Mouse (Mus musculus) Patski (cell line): Measurements from ENCODE around the gene Srrm4. TPM values are rescaled to one million over a fixed set of nuclear protein-coding genes. Genes with fewer than 3 reads are reported as not detected.

Experiments
- ATAC-seq: fragments of 100-300 bp; one replicate; pipeline ENCODE4 v1.8.0; 2021
- CTCF ChIA-PET: fragments of 350-600 bp; sonication (Branson Sonifier 250); formaldehyde crosslinking; loops from one replicate; lab custom pipeline; 2022; ENCODE audit warnings: inconsistent platforms; lab: Charles Lee
- POLR2A ChIA-PET: fragments of 350-600 bp; sonication (Branson Sonifier 250); formaldehyde crosslinking; loops from one replicate; lab custom pipeline; 2022; ENCODE audit warnings: antibody characterized with exemption, inconsistent platforms; lab: Charles Lee
- DNase-seq: peaks from one replicate; pipeline ENCODE4 v3.0.0-alpha.2; 2011; ENCODE audit warnings: low read depth, low spot score
- H3K27me3 ChIP-seq: fragments of 371-371 bp; one replicate; pipeline ENCODE4 v1.5.1; 2021
- CTCF ChIP-seq: fragments of 100-300 bp; IDR thresholded peaks from one replicate; pipeline ENCODE4 v1.5.1; 2021
- in situ Hi-C: fragments of 300-500 bp; cut with MboI; formaldehyde crosslinking; loops from 3 replicates; pipeline ENCODE4 v1.11.1; 2018; ENCODE audit warnings: low pct_unique_long_range_greater_than_20kb, mixed read lengths
- polyA plus RNA-seq: library from polyadenylated mRNA; unstranded; gene quantifications from one replicate; pipeline ENCODE4 v1.2.3, GENCODE M21; 2021

The Srrm4 gene
- polyA plus RNA-seq, 1 experiment from 2014 or later = 1.7 TPM

GRCm38 (mm10) chr5:116512135-116512534, 79.5 kb downstream of the Srrm4 start:
- ATAC-seq = no peak
- in situ Hi-C loops = no loop called here
- DNase-seq = no peak
- POLR2A ChIA-PET = no interaction called here
- no peak for TF ChIP-seq CTCF
- H3K27me3 ChIP-seq = no peaks in the 10 kb centered on the region
- CTCF ChIA-PET = interaction anchor here (1.5 kb wide), 1 partner anchor 8 kb away, joined by 3 read pairs; no protein-coding TSS in a partner anchor

GRCm38 (mm10) chr5:116510229-116510628, 81.4 kb downstream of the Srrm4 start:
- no peak for DNase-seq
- no peak for ATAC-seq
- CTCF ChIA-PET = interaction anchor here (2.1 kb wide), 1 partner anchor 13 kb away, joined by 5 read pairs; no protein-coding TSS in a partner anchor
- POLR2A ChIA-PET = no interaction called here
- peaks cover 5% of the 10 kb centered on the region for H3K27me3 ChIP-seq
- no peak for TF ChIP-seq CTCF
- in situ Hi-C loops = no loop called here

GRCm38 (mm10) chr5:116501342-116501741, 90.3 kb downstream of the Srrm4 start:
- in situ Hi-C loops = no loop called here
- H3K27me3 ChIP-seq = peaks cover 19% of the 10 kb centered on the region
- ChIA-PET CTCF (no interaction called here), POLR2A (no interaction called here)
- TF ChIP-seq CTCF = no peak
- DNase-seq = no peak
- ATAC-seq = no peak

- no peak for ATAC-seq
- no peak for DNase-seq
- H3K27me3 ChIP-seq = peaks cover 23% of the 10 kb centered on the region
- in situ Hi-C loops = no loop called here
- POLR2A ChIA-PET = no interaction called here
- no peak for TF ChIP-seq CTCF
- CTCF ChIA-PET = no interaction called here
Measured at GRCm38 (mm10) chr5:116498880-116499640, 92.6 kb downstream of the Srrm4 start.

GRCm38 (mm10) chr5:116497866-116498265, 93.8 kb downstream of the Srrm4 start:
- CTCF ChIA-PET = interaction anchor here (1.3 kb wide), 1 partner anchor 13 kb away, joined by 5 read pairs; no protein-coding TSS in a partner anchor
- peaks cover 30% of the 10 kb centered on the region for H3K27me3 ChIP-seq
- DNase-seq (no peak), ATAC-seq (no peak)
- in situ Hi-C loops = no loop called here
- no peak for TF ChIP-seq CTCF
- POLR2A ChIA-PET = no interaction called here

GRCm38 (mm10) chr5:116497205-116497604, 94.4 kb downstream of the Srrm4 start:
- no peak for TF ChIP-seq CTCF
- DNase-seq (no peak), ATAC-seq (no peak)
- ChIA-PET CTCF (interaction anchor here (1.3 kb wide), 1 partner anchor 13 kb away, joined by 5 read pairs; no protein-coding TSS in a partner anchor), POLR2A (no interaction called here)
- in situ Hi-C loops = no loop called here
- H3K27me3 ChIP-seq = peaks cover 32% of the 10 kb centered on the region

GRCm38 (mm10) chr5:116496717-116497116, 94.9 kb downstream of the Srrm4 start:
- DNase-seq = no peak
- ChIA-PET CTCF (no interaction called here), POLR2A (no interaction called here)
- in situ Hi-C loops = no loop called here
- H3K27me3 ChIP-seq = peaks cover 35% of the 10 kb centered on the region
- ATAC-seq = no peak
- no peak for TF ChIP-seq CTCF

GRCm38 (mm10) chr5:116495466-116495865, 96.2 kb downstream of the Srrm4 start:
- ATAC-seq (no peak), DNase-seq (no peak)
- ChIA-PET CTCF (no interaction called here), POLR2A (no interaction called here)
- no peak for TF ChIP-seq CTCF
- in situ Hi-C loops = no loop called here
- H3K27me3 ChIP-seq = peaks cover 26% of the 10 kb centered on the region

- ChIA-PET CTCF (no interaction called here), POLR2A (no interaction called here)
- DNase-seq (no peak), ATAC-seq (no peak)
- in situ Hi-C loops = no loop called here
- H3K27me3 ChIP-seq = peaks cover 19% of the 10 kb centered on the region
- no peak for TF ChIP-seq CTCF
Measured at GRCm38 (mm10) chr5:116494377-116494776, 97.2 kb downstream of the Srrm4 start.

GRCm38 (mm10) chr5:116492726-116493125, 98.9 kb downstream of the Srrm4 start:
- DNase-seq (no peak), ATAC-seq (no peak)
- TF ChIP-seq CTCF = no peak
- CTCF ChIA-PET = no interaction called here
- H3K27me3 ChIP-seq = peaks cover 19% of the 10 kb centered on the region
- POLR2A ChIA-PET = no interaction called here
- in situ Hi-C loops = no loop called here

- DNase-seq = no peak
- in situ Hi-C loops = no loop called here
- POLR2A ChIA-PET = no interaction called here
- peaks cover 19% of the 10 kb centered on the region for H3K27me3 ChIP-seq
- ATAC-seq = no peak
- no peak for TF ChIP-seq CTCF
- CTCF ChIA-PET = no interaction called here
Measured at GRCm38 (mm10) chr5:116491794-116492420, 99.7 kb downstream of the Srrm4 start.
